Mouse (Mus musculus) embryo, embryonic 11 days (tissue): ENCODE results near the gene Gm3625.

Experiments used
- DNase-seq: peaks from one replicate; pipeline ENCODE4 v3.0.0-alpha.2; 2015

Gene Gm3625

GRCm38 (mm10) chr12:4592541-4593165 is at the start of gene Gm3625, which contains the start of gene Itsn2:
Gm3625 (minus strand) TSS chr12:4592927.
Itsn2 (plus strand) TSS chr12:4592638.
- DNase-seq = peak; percentile 88

- DNase-seq = no peak
These were observed 48.0 kb upstream of the Gm3625 start for GRCm38 (mm10) chr12:4640737-4641136.

- DNase-seq = no peak
These were observed 45.7 kb upstream of the Gm3625 start for GRCm38 (mm10) chr12:4638438-4638837.

GRCm38 (mm10) chr12:4632957-4633356 is 40.2 kb upstream of the Gm3625 start:
- no peak for DNase-seq

GRCm38 (mm10) chr12:4624201-4624600 is 31.5 kb upstream of the Gm3625 start:
- DNase-seq = no peak

- no peak for DNase-seq
These were observed 22.0 kb upstream of the Gm3625 start for GRCm38 (mm10) chr12:4614722-4615121.

GRCm38 (mm10) chr12:4606625-4607024 is 13.9 kb upstream of the Gm3625 start:
- no peak for DNase-seq

- no peak for DNase-seq
These were observed 7.0 kb upstream of the Gm3625 start for GRCm38 (mm10) chr12:4599713-4600112.

GRCm38 (mm10) chr12:4598666-4599428 is 6.1 kb upstream of the Gm3625 start:
- no peak for DNase-seq

GRCm38 (mm10) chr12:4595055-4595454 is 2.3 kb upstream of the Gm3625 start:
- DNase-seq = no peak

- no peak for DNase-seq
These were observed 1.2 kb upstream of the Gm3625 start for GRCm38 (mm10) chr12:4593930-4594391.

- peak; percentile 72 for DNase-seq
These were observed 621 bp upstream of the Gm3625 start for GRCm38 (mm10) chr12:4593166-4593929.

- DNase-seq = no peak
These were observed 702 bp downstream of the Gm3625 start for GRCm38 (mm10) chr12:4592025-4592424.

- no peak for DNase-seq
These were observed 4.1 kb downstream of the Gm3625 start for GRCm38 (mm10) chr12:4588603-4589002.

GRCm38 (mm10) chr12:4587846-4588245 is 4.9 kb downstream of the Gm3625 start:
- DNase-seq = no peak

GRCm38 (mm10) chr12:4582326-4582725 is 10.4 kb downstream of the Gm3625 start:
- no peak for DNase-seq

GRCm38 (mm10) chr12:4574065-4574464 is 18.7 kb downstream of the Gm3625 start:
- no peak for DNase-seq

GRCm38 (mm10) chr12:4571864-4572263 is 20.9 kb downstream of the Gm3625 start:
- DNase-seq = peak; percentile 67

- no peak for DNase-seq
These were observed 34.0 kb downstream of the Gm3625 start for GRCm38 (mm10) chr12:4558475-4559279.

- DNase-seq = no peak
These were observed 34.7 kb downstream of the Gm3625 start for GRCm38 (mm10) chr12:4558013-4558412.

- DNase-seq = no peak
These were observed 35.3 kb downstream of the Gm3625 start for GRCm38 (mm10) chr12:4557436-4557835.

GRCm38 (mm10) chr12:4556891-4557290 is 35.8 kb downstream of the Gm3625 start:
- DNase-seq = no peak

GRCm38 (mm10) chr12:4555451-4555850 is 37.3 kb downstream of the Gm3625 start:
- DNase-seq = no peak
